Mouse (Mus musculus) forebrain, embryonic 10.5 days (tissue): ENCODE measurements around the gene Nrxn2. TPM values are rescaled to one million over a fixed set of nuclear protein-coding genes. Genes with fewer than 3 reads are reported as not detected.

Experiments
- DNase-seq: peaks from one replicate; pipeline ENCODE4 v3.0.0-alpha.2; 2017; ENCODE audit warnings: low spot score; ENCODE audit errors: extremely low spot score
- H3K27ac ChIP-seq: fragments of 300-500 bp; sonication (generic); 2 replicates; pipeline ENCODE4 v1.5.1; 2016; ENCODE audit warnings: mild to moderate bottlenecking
- H3K27me3 ChIP-seq: fragments of 300-500 bp; sonication (generic); 2 replicates; pipeline ENCODE4 v1.6.1; 2016; ENCODE audit warnings: mild to moderate bottlenecking; ENCODE audit not compliant: poor library complexity, severe bottlenecking
- H3K36me3 ChIP-seq: fragments of 300-500 bp; sonication (generic); replicated peaks from 2 replicates; pipeline ENCODE4 v1.6.1; 2016; ENCODE audit warnings: mild to moderate bottlenecking, moderate library complexity
- H3K4me1 ChIP-seq: fragments of 300-500 bp; sonication (generic); 2 replicates; pipeline ENCODE4 v1.6.1; 2016
- H3K4me3 ChIP-seq: fragments of 300-500 bp; sonication (generic); 2 replicates; pipeline ENCODE4 v1.5.1; 2016; ENCODE audit warnings: mild to moderate bottlenecking, moderate library complexity
- H3K9me3 ChIP-seq: fragments of 300-500 bp; sonication (generic); 2 replicates; pipeline ENCODE4 v1.6.1; 2016; ENCODE audit warnings: mild to moderate bottlenecking, moderate library complexity
- WGBS: fragments of 180-500 bp; shearing (Covaris S2); methylation state at CpG from one replicate; pipeline ENCODE4 v1.1.7; 2016; 5-methylcytosine and 5-hydroxymethylcytosine counted together
- polyA plus RNA-seq: library from polyadenylated mRNA; unstranded; fragments of >200 nt; fragmentation: Nextera tagmentation; extraction: Ambion mirVana; gene quantifications from 2 replicates; pipeline ENCODE4 v1.2.1, GENCODE M21; 2016

Gene Nrxn2
- polyA plus RNA-seq, 1 experiment from 2014 or later: 3.1 TPM

DNA sequence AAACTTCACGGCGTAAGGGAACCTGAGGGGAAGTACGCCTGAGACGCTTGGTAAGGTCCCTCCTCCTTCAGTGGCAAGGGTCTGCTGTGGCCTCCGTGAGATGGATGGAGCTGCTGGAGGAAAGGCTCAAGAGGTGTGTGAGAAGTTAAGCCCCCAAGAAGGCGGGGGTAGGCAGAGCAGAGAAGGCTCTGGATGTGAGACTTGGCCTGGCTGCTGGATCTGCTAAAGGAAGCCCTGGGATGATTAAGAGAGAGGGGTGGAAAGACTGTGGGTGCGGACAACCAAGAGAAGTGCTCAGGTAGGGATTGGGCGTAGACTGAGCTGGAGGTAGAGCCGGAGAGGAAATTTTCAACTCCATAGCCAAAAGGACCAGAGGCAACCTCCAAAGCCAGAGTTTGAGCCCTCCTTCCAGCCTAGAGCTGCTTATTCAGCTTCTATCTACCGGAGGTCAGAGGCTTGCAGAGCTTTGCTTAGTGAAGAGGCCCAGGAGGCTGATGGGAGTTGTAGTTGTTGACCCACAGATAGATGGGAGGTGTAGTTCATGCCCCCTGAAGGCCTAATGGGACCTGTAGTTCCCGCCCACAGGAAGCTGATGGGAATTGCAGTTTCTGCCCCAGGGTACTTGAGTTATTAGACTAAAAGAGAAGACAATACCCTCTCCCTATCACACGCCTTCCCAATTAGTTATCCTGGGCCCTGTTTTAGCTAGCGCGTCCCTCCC, 110.9 kb downstream of the Nrxn2 start:
- Histone ChIP-seq H3K4me3 (peak overlapping the region; percentile 62; the same call in 1 of the 2 replicates), H3K4me1 (peaks cover 63% of the 10 kb centered on the region), H3K36me3 (peaks cover 8% of the 10 kb centered on the region; the same call in 1 of the 2 replicates), H3K27ac (peak overlapping the region; percentile 71), H3K27me3 (peaks cover 42% of the 10 kb centered on the region), H3K9me3 (no peaks in the 10 kb centered on the region)
- peak; percentile 63 for DNase-seq
- WGBS: 52% methylated on average over 14 of the region's 14 CpGs

- H3K9me3 ChIP-seq: no peaks in the 10 kb centered on the region
- peak overlapping the region; percentile 71 for H3K27ac ChIP-seq
- H3K36me3 ChIP-seq: peaks cover 5% of the 10 kb centered on the region; the same call in 1 of the 2 replicates
- DNase-seq: no peak
- 22% methylated on average over 13 of the region's 13 CpGs for WGBS
- peaks cover 67% of the 10 kb centered on the region for H3K4me1 ChIP-seq
- peaks cover 45% of the 10 kb centered on the region for H3K27me3 ChIP-seq
- peak overlapping the region; percentile 62 for H3K4me3 ChIP-seq
Observed at GRCm38 (mm10) chr19:6530359-6530758, 111.8 kb downstream of the Nrxn2 start.

GRCm38 (mm10) chr19:6531011-6531631, 112.6 kb downstream of the Nrxn2 start:
- peaks cover 68% of the 10 kb centered on the region for H3K4me1 ChIP-seq
- H3K27ac ChIP-seq: peak overlapping the region; percentile 90
- H3K27me3 ChIP-seq: peaks cover 47% of the 10 kb centered on the region

GRCm38 (mm10) chr19:6531832-6532471, 113.4 kb downstream of the Nrxn2 start:
- DNase-seq: peak; percentile 50
- 1% methylated on average over 36 of the region's 36 CpGs for WGBS

More at GRCm38 (mm10) chr19:6531011-6531631, 112.6 kb downstream of the Nrxn2 start:
- under 1% methylated on average over 56 of the region's 56 CpGs for WGBS
- peak; percentile 46 for DNase-seq
- Histone ChIP-seq H3K4me3 (peak overlapping the region; percentile 62), H3K9me3 (no peaks in the 10 kb centered on the region), H3K36me3 (peaks cover 5% of the 10 kb centered on the region; the same call in 1 of the 2 replicates)

GRCm38 (mm10) chr19:6532656-6533055, 114.1 kb downstream of the Nrxn2 start:
- H3K27ac ChIP-seq: peak overlapping the region; percentile 90

More at GRCm38 (mm10) chr19:6531832-6532471, 113.4 kb downstream of the Nrxn2 start:
- H3K4me3 ChIP-seq: peak overlapping the region; percentile 62
- H3K36me3 ChIP-seq: peaks cover 2% of the 10 kb centered on the region; the same call in 1 of the 2 replicates
- H3K4me1 ChIP-seq: peaks cover 68% of the 10 kb centered on the region
- H3K9me3 ChIP-seq: no peaks in the 10 kb centered on the region
- H3K27me3 ChIP-seq: peaks cover 48% of the 10 kb centered on the region
- peak overlapping the region; percentile 90 for H3K27ac ChIP-seq

DNA sequence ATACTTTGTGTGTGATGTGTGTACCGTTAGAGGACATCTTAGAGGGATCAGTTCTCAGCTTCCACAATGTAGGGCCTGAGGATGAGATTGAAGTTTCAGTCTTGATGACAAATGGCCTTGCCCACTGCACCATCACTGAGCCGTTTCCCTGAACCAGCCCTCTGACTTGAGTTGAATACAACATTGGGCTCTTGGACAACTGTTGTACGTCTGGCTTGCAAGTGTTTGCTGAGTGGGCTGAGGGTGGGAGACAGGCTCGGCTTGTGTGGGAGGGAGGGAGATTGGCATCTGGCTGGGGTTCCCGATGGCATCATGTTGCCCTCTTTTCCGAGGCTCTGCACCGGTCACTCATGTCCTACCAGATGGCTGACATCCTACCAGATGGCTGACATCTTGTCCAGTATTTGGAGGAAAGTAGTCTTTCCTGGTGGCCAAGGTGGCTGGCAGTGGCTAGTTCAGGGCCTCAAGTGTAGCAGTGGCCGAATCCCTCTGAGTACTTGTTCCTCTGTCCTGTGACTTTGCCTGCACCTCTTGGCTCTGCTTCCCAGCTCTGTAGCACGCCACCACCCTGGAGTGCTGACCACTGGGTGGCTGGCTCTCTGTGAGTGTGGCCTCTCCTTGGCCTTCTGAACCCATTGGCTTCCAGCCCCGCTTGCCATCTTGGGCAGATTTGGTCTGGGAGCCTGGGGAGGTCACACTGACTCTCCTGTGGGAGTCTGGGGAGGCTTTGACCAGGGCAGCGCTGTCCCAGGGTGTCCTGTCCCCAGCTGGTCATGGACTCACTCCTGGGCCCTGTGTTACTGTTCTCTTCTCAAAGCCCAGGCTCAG, 115.0 kb downstream of the Nrxn2 start:
- Histone ChIP-seq H3K4me1 (peaks cover 64% of the 10 kb centered on the region), H3K9me3 (no peaks in the 10 kb centered on the region), H3K4me3 (peak overlapping the region; percentile 18; the same call in 1 of the 2 replicates), H3K36me3 (no peaks in the 10 kb centered on the region), H3K27me3 (peaks cover 48% of the 10 kb centered on the region), H3K27ac (peak overlapping the region; percentile 90)
- DNase-seq: no peak
- WGBS: 69% methylated on average over 11 of the region's 11 CpGs

More at GRCm38 (mm10) chr19:6532656-6533055, 114.1 kb downstream of the Nrxn2 start:
- Histone ChIP-seq H3K4me3 (peak overlapping the region; percentile 62), H3K36me3 (no peaks in the 10 kb centered on the region; the same call in 1 of the 2 replicates), H3K9me3 (no peaks in the 10 kb centered on the region), H3K27me3 (peaks cover 48% of the 10 kb centered on the region), H3K4me1 (peaks cover 66% of the 10 kb centered on the region)
- 6% methylated on average over 13 of the region's 13 CpGs for WGBS
- DNase-seq: peak; percentile 53

DNA sequence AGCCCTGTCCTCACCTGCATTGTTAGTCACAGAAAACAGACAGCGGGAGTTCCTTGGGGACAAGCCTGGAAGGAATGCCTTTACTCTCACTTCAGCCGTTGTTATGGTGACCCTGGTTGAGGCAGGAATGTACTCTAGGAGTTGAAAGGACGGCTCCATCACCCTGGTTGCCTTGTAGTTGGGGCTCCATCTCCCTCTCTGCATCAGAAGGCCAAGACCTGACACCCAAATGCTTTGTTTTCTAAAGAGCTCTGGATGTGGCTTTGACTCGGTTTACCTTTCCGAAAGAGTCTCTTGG, 115.5 kb downstream of the Nrxn2 start:
- Histone ChIP-seq H3K4me1 (peaks cover 58% of the 10 kb centered on the region), H3K4me3 (peak overlapping the region; percentile 18; the same call in 1 of the 2 replicates), H3K36me3 (no peaks in the 10 kb centered on the region), H3K27me3 (peaks cover 48% of the 10 kb centered on the region), H3K27ac (peak overlapping the region; percentile 90), H3K9me3 (no peaks in the 10 kb centered on the region)
- WGBS: 50% methylated on average over 5 of the region's 5 CpGs
- DNase-seq: peak; percentile 35

DNA sequence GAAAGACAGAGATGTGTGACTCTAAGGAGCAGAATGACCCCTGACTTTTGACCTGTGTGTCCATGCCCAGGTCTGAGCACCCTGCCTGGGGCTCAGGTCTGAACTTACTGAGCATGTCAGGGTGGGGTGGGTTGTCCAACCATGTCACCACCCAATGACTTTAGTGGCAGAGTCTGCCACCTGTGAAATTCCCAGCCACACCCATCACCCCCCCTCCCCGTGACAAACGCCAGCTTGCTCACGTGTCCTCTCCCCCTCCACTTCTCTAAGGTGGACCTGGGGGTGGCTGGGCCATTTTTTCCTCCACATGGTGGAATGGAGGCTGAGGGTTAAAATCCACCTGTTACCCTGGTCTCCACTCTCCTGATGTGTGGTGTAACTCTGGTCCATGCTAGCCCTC, 117.7 kb downstream of the Nrxn2 start:
- Histone ChIP-seq H3K9me3 (no peaks in the 10 kb centered on the region), H3K27me3 (peaks cover 38% of the 10 kb centered on the region), H3K4me3 (no peak overlapping the region), H3K36me3 (no peaks in the 10 kb centered on the region), H3K4me1 (peaks cover 38% of the 10 kb centered on the region), H3K27ac (no peak overlapping the region)
- no peak for DNase-seq
- 84% methylated on average over 3 of the region's 3 CpGs for WGBS

- 72% methylated on average over 6 of the region's 6 CpGs for WGBS
- Histone ChIP-seq H3K4me3 (no peak overlapping the region), H3K9me3 (no peaks in the 10 kb centered on the region), H3K4me1 (peaks cover 33% of the 10 kb centered on the region), H3K27me3 (peaks cover 33% of the 10 kb centered on the region), H3K27ac (no peak overlapping the region), H3K36me3 (no peaks in the 10 kb centered on the region)
- no peak for DNase-seq
Observed at GRCm38 (mm10) chr19:6536696-6537095, 118.2 kb downstream of the Nrxn2 start.

- Histone ChIP-seq H3K27ac (peak overlapping the region; percentile 49; the same call in 1 of the 2 replicates), H3K4me1 (peaks cover 27% of the 10 kb centered on the region), H3K36me3 (no peaks in the 10 kb centered on the region), H3K4me3 (no peak overlapping the region), H3K27me3 (peaks cover 25% of the 10 kb centered on the region), H3K9me3 (no peaks in the 10 kb centered on the region)
- 79% methylated on average over 8 of the region's 8 CpGs for WGBS
- DNase-seq: no peak
Observed at GRCm38 (mm10) chr19:6537526-6537925, 119.0 kb downstream of the Nrxn2 start.

DNA sequence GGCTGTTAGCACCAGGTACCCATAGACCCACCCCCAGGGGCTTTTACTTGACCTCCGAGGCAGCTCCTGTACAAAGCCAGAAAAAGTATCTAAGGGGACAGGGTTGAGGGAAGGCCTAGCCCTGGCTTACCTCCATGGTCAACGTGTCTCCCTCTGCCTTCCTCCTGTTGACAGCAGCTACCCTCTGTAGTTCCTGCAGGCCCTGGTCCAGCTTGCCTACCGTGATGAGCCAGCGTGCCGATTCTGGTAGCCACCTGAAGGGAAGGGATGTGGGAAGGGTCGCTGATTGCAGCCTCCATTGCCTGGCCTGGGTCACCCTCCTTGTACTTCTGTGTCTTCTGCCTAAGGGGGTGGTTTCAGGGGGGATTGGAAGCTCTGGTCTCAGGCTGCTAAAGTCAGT, 120.0 kb downstream of the Nrxn2 start:
- Histone ChIP-seq H3K27ac (no peak overlapping the region), H3K4me3 (no peak overlapping the region), H3K27me3 (peaks cover 15% of the 10 kb centered on the region), H3K36me3 (no peaks in the 10 kb centered on the region), H3K4me1 (peaks cover 27% of the 10 kb centered on the region), H3K9me3 (no peaks in the 10 kb centered on the region)
- no peak for DNase-seq
- 86% methylated on average over 6 of the region's 6 CpGs for WGBS

DNA sequence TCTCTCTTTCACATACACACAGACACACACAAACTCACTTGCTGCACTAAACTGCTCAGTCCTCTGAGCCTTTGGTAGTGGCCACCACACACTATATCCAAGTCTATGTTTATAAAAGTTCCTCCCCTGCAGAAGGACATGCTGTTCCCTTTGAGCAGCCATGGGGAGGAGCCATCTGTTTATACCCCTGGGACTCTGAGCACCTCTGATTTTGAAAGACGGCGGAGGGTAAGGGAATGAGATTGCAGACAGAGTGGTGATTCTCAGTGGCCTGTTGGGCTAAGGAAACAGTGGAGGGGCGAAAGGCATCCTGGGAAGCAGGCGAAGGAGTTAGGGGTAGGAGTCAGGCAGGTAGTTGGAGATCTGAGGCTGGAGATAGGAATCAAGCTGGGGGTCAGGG, 121.1 kb downstream of the Nrxn2 start:
- DNase-seq: no peak
- Histone ChIP-seq H3K4me1 (peaks cover 20% of the 10 kb centered on the region), H3K36me3 (no peaks in the 10 kb centered on the region), H3K9me3 (no peaks in the 10 kb centered on the region), H3K27me3 (peaks cover 4% of the 10 kb centered on the region; the same call in 1 of the 2 replicates), H3K27ac (no peak overlapping the region), H3K4me3 (no peak overlapping the region)
- 86% methylated on average over 4 of the region's 4 CpGs for WGBS
